Mouse (Mus musculus): Measurements from ENCODE around the gene Pdk1.

DNA sequence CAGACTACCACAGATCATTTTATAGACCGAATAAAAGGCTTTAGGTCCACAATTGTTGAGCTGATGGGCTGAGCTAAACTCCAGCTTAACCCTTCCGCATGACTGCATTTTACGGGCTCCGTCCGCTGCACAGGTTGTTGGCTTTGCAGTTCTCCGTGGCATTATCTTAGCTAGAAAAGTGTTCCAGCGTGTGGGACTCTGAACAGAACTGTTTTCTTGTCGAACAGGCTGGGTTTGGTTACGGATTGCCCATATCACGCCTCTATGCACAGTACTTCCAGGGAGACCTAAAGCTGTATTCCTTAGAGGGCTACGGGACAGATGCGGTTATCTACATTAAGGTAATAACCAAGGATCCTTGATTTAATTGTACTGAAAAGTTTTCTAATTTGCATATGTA lies 24.4 kb downstream of the Pdk1 start:
- no peak for TF ChIP-seq CTCF (IDR thresholded peaks at IDR 0.05; ENCODE audit: extremely low read depth, insufficient read depth, low read length)
- no peak for TF ChIP-seq POLR2A (IDR thresholded peaks at IDR 0.05; ENCODE audit: extremely low read depth, insufficient read depth, low read length)

All from cortical plate, adult 2 months (tissue).